Mouse (Mus musculus) brain, embryonic 14.5 days (tissue): Measurements from ENCODE around the gene Myo7a.

Source experiments
- CTCF ChIP-seq: fragments of 200-500 bp; IDR thresholded peaks from 2 replicates; pipeline ENCODE4 v1.5.1; 2012; ENCODE audit warnings: inconsistent platforms, mild to moderate bottlenecking, moderate library complexity, borderline replicate concordance; ENCODE audit not compliant: insufficient read depth, insufficient read length; ENCODE audit errors: extremely low read depth
- POLR2A ChIP-seq: fragments of 200-500 bp; IDR thresholded peaks from 2 replicates; pipeline ENCODE4 v1.6.1; 2012; ENCODE audit warnings: mild to moderate bottlenecking, inconsistent platforms, borderline replicate concordance; ENCODE audit not compliant: poor library complexity, insufficient read depth, insufficient read length, severe bottlenecking; ENCODE audit errors: extremely low read depth

- TF ChIP-seq CTCF, result no peak
- TF ChIP-seq POLR2A, result no peak
Measured at GRCm38 (mm10) chr7:98139216-98139615, 19.9 kb upstream of the Myo7a start.
